Mouse (Mus musculus): ENCODE results near the gene Dnajc9.

- TF ChIP-seq CTCF (IDR thresholded peaks at IDR 0.05; ENCODE audit: low read depth, low read length) = no peak
- TF ChIP-seq POLR2A (IDR thresholded peaks at IDR 0.05; ENCODE audit: extremely low read depth, insufficient read depth, low read length) = no peak
Measured at GRCm38 (mm10) chr14:20379753-20380430, 8.8 kb downstream of the Dnajc9 start.
